Mouse (Mus musculus): Measurements from ENCODE around the gene Gm42420.

GRCm38 (mm10) chr6:39611296-39611695 lies 25.7 kb downstream of the Gm42420 start:
- TF ChIP-seq CTCF (IDR thresholded peaks at IDR 0.05; ENCODE audit: control insufficient read depth, insufficient read depth, low read length): no peak
- no peak for TF ChIP-seq POLR2A (IDR thresholded peaks at IDR 0.05; ENCODE audit: borderline replicate concordance, control insufficient read depth, low read depth, low read length)

Measured in bone marrow, adult 2 months (tissue).